Mouse (Mus musculus) intestine, embryonic 16.5 days (tissue): ENCODE measurements around the gene Abhd16b. TPM values are rescaled to one million over a fixed set of nuclear protein-coding genes. Genes with fewer than 3 reads are reported as not detected.

ENCODE experiments used
- ATAC-seq: fragments of 200-750 bp; cut with Nextera tagmentation; 2 replicates; pipeline ENCODE4 v1.8.0; 2017; ENCODE audit warnings: moderate TSS enrichment, moderate library complexity
- H3K27ac ChIP-seq: fragments of 300-500 bp; sonication (generic); 2 replicates; pipeline ENCODE4 v1.5.1; 2014; ENCODE audit warnings: mild to moderate bottlenecking, low read length
- H3K27me3 ChIP-seq: fragments of 300-500 bp; sonication (generic); replicated peaks from 2 replicates; pipeline ENCODE4 v1.6.1; 2014; ENCODE audit warnings: low read length, control low read depth, mixed read lengths; ENCODE audit not compliant: control insufficient read depth, insufficient read depth
- H3K36me3 ChIP-seq: fragments of 300-500 bp; sonication (generic); 2 replicates; pipeline ENCODE4 v1.6.1; 2014; ENCODE audit warnings: low read length, control low read depth; ENCODE audit not compliant: control insufficient read depth, insufficient read depth
- H3K4me1 ChIP-seq: fragments of 300-500 bp; sonication (generic); 2 replicates; pipeline ENCODE4 v1.6.1; 2014; ENCODE audit warnings: low read length, control low read depth, mixed read lengths; ENCODE audit not compliant: control insufficient read depth, insufficient read depth
- H3K4me2 ChIP-seq: fragments of 300-500 bp; sonication (generic); 2 replicates; pipeline ENCODE4 v1.6.1; 2014; ENCODE audit warnings: low read depth, low read length, control low read depth
- H3K4me3 ChIP-seq: fragments of 300-500 bp; sonication (generic); 2 replicates; pipeline ENCODE4 v1.5.1; 2014; ENCODE audit warnings: mild to moderate bottlenecking, low read length
- H3K9ac ChIP-seq: fragments of 300-500 bp; sonication (generic); 2 replicates; pipeline ENCODE4 v1.6.1; 2014; ENCODE audit warnings: low read depth, low read length
- H3K9me3 ChIP-seq: fragments of 300-500 bp; sonication (generic); 2 replicates; pipeline ENCODE4 v1.6.1; 2016; ENCODE audit warnings: low read length, control low read depth; ENCODE audit not compliant: control insufficient read depth
- WGBS: fragments of 180-500 bp; shearing (Covaris S2); extraction: QIAGEN DNeasy Blood & Tissue Kit; methylation state at CpG from one replicate; pipeline ENCODE4 v1.1.7; 2014; 5-methylcytosine and 5-hydroxymethylcytosine counted together
- polyA plus RNA-seq: library from polyadenylated mRNA; unstranded; fragments of >200 nt; fragmentation: Nextera tagmentation; extraction: Ambion mirVana; gene quantifications from 2 replicates; pipeline ENCODE4 v1.2.1, GENCODE M21; 2015

Gene Abhd16b
- polyA plus RNA-seq, 1 experiment from 2014 or later, result 0.10 TPM

DNA sequence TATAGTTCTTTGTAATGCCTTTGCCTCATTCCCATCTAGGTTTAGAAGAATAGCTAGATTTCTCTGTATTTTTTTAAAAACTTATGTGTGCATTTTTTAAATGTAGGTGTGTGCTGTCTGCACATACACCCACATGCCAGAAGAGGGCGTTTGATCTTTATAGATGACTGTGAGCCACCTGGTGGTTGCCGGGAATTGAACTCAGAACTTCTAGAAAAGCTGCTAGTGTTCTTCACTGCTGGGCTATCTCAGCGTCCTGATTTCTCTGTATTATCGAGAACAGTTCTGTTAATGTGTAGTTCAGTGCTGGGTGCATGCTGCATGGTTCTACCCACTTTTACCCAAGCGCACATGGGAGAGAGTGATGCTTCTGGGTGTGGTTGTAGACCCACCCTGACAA, 29.8 kb downstream of the Abhd16b start:
- 0 out of 2 replicates have a peak, but pooled peaks cover 2% of the 10 kb centered on the region for H3K36me3 ChIP-seq
- H3K9me3 ChIP-seq, result no peaks in the 10 kb centered on the region
- no peak overlapping the region for H3K27ac ChIP-seq
- 72% methylated on average over 5 of the region's 5 CpGs for WGBS
- no peak for ATAC-seq
- H3K9ac ChIP-seq, result no peak overlapping the region
- H3K4me1 ChIP-seq, result peaks cover 22% of the 10 kb centered on the region
- H3K4me2 ChIP-seq, result no peak overlapping the region
- no peak overlapping the region for H3K4me3 ChIP-seq
- H3K27me3 ChIP-seq, result no peaks in the 10 kb centered on the region

DNA sequence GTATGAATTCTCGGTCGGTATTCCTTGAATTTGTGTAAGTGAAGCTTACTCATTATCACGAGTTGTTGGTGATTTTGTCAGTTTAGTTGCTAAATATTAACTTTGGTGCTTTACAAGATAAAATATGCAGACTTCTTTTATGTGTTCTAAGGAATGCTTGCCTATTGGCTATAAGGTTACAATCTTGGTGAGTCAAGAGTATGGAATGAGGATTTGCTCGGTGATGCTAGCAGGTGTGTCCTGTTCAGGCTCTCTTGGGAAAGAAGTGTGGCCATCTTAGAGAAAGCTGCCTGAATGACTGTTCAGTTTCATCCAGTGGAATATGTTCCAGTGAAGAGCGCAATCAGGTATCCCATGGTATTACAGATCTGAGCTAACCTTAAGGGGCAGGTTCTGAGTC, 32.5 kb downstream of the Abhd16b start:
- no peak overlapping the region; the same call in 1 of the 2 replicates for H3K4me2 ChIP-seq
- ATAC-seq, result peak; percentile 88
- 58% methylated on average over 5 of the region's 5 CpGs for WGBS

DNA sequence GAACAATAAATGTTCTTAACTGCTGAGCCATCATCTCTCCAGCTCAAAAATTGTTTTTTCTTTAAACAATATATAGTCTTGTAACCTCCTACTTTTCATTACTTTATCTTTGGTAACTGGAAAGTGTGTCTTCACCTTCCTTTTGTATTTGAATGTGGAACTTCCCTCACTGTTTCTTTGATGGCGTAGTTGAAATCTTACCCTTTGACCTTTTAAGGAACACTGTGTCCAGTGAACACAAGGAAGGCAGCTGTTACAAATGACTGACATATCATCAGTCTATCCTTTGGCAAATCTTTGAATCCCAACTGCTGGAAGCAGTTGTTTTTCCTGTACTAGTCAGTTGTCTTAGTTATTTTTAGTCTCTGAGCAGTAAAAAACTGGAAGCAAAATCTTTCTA, 36.1 kb downstream of the Abhd16b start:
- H3K4me2 ChIP-seq, result no peak overlapping the region
- no peak overlapping the region for H3K9ac ChIP-seq
- no peak for ATAC-seq
- H3K27me3 ChIP-seq, result no peaks in the 10 kb centered on the region
- H3K27ac ChIP-seq, result no peak overlapping the region
- WGBS, result 82% methylated on average over 1 of the region's 1 CpGs
- peaks cover 6% of the 10 kb centered on the region for H3K4me1 ChIP-seq
- no peaks in the 10 kb centered on the region for H3K9me3 ChIP-seq
- H3K36me3 ChIP-seq, result peaks cover 14% of the 10 kb centered on the region; the same call in 1 of the 2 replicates
- no peak overlapping the region for H3K4me3 ChIP-seq

More for the DNA sequence above, 32.5 kb downstream of the Abhd16b start:
- Histone ChIP-seq H3K36me3 (peaks cover 11% of the 10 kb centered on the region; the same call in 1 of the 2 replicates), H3K27ac (peak overlapping the region; percentile 84), H3K9me3 (no peaks in the 10 kb centered on the region), H3K4me3 (no peak overlapping the region; the same call in 1 of the 2 replicates), H3K4me1 (peaks cover 20% of the 10 kb centered on the region), H3K27me3 (no peaks in the 10 kb centered on the region), H3K9ac (no peak overlapping the region)

DNA sequence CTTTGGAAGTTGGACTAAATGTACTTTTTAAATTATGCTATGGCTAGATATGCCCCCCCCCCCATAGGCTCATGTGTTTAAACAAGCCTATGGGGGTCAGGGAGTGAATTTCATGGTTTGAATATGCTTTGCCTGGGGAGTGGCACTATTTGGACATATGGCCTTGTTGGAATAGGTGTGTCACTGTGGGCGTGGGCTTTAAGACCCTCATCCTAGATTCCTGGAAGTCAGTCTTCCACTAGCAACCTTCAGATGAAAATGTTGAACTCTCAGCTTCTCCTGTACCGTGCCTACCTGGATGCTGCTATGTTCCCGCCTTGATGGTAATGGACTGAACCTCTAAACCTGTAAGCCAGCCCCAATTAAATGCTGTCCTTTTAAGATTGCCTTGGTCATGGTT, 39.6 kb downstream of the Abhd16b start:
- no peak for ATAC-seq
- WGBS, result 91% methylated on average over 3 of the region's 3 CpGs

DNA sequence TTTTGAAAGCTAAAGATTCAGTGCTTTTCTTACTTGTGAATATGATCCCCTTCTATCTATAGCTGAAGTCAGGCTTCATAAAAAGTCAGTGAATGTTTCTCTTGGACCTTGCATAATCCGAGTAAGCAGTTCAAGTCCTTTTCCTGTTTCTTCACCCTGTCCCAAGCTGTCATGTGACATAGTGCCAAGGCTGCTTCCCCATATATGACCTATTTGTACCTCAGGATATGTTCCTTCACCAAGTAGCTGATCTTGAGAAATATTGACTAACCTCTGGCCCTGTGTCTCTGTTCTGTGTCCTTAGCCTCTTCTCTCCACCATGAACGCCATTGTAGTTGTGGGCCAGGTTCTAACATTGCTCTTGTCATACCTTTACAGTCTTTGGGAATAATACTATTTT, 43.4 kb downstream of the Abhd16b start:
- Histone ChIP-seq H3K4me3 (no peak overlapping the region), H3K27me3 (no peaks in the 10 kb centered on the region), H3K9me3 (no peaks in the 10 kb centered on the region), H3K27ac (no peak overlapping the region), H3K4me1 (0 out of 2 replicates have a peak, but pooled peaks cover 4% of the 10 kb centered on the region), H3K4me2 (no peak overlapping the region), H3K9ac (no peak overlapping the region), H3K36me3 (0 out of 2 replicates have a peak, but pooled peaks cover 3% of the 10 kb centered on the region)
- WGBS, result 77% methylated on average over 2 of the region's 2 CpGs
- no peak for ATAC-seq

More for the DNA sequence above, 39.6 kb downstream of the Abhd16b start:
- Histone ChIP-seq H3K4me3 (no peak overlapping the region), H3K4me1 (0 out of 2 replicates have a peak, but pooled peaks cover 2% of the 10 kb centered on the region), H3K27ac (no peak overlapping the region), H3K9ac (no peak overlapping the region), H3K27me3 (no peaks in the 10 kb centered on the region), H3K36me3 (peaks cover 14% of the 10 kb centered on the region; the same call in 1 of the 2 replicates), H3K4me2 (no peak overlapping the region), H3K9me3 (no peaks in the 10 kb centered on the region)

DNA sequence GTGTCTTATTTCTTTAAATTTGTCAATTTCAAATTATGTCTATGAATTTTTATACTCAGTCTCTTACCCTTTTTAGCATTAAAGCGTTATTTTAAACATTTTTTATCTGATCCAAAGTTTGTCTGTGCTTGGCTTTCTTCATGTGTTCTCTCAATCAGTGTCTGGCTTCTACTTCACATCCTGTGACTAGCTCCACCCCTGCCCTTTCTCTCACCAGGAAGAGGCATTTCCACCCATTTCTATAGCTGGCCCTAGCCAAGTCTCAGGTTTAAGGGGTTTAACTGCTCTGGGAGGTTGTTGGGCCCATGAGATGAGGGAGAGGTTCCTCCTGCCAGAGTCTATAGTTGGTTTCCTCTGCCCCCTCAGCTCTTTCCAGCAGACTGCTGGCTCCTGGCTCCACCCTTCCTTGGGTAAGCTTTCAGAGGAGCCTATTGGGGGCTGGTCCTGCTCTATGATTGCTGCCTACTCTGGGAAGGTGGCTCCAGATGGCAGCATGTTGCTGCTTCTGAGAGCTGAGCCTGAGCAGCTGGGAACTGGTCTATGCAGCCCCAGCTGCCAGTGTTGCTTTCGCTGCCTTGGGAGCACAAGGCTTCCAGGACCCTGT, 44.5 kb downstream of the Abhd16b start:
- Histone ChIP-seq H3K27me3 (no peaks in the 10 kb centered on the region), H3K9me3 (no peaks in the 10 kb centered on the region), H3K36me3 (no peaks in the 10 kb centered on the region), H3K9ac (peak overlapping the region; percentile 25; the same call in 1 of the 2 replicates), H3K4me2 (no peak overlapping the region), H3K4me3 (no peak overlapping the region), H3K4me1 (0 out of 2 replicates have a peak, but pooled peaks cover 4% of the 10 kb centered on the region), H3K27ac (no peak overlapping the region)
- ATAC-seq, result peak; percentile 80
- WGBS, result 66% methylated on average over 2 of the region's 2 CpGs

- Histone ChIP-seq H3K4me3 (no peak overlapping the region), H3K36me3 (peaks cover 5% of the 10 kb centered on the region; the same call in 1 of the 2 replicates), H3K27ac (no peak overlapping the region), H3K9ac (no peak overlapping the region), H3K4me1 (0 out of 2 replicates have a peak, but pooled peaks cover 4% of the 10 kb centered on the region), H3K9me3 (no peaks in the 10 kb centered on the region), H3K27me3 (no peaks in the 10 kb centered on the region), H3K4me2 (no peak overlapping the region)
- 85% methylated on average over 6 of the region's 6 CpGs for WGBS
- ATAC-seq, result no peak
Observed at GRCm38 (mm10) chr2:181541761-181542380, 48.9 kb downstream of the Abhd16b start.

Other genes with a start within 250 kb of the Abhd16b start
- gene Gmeb2, start 205.2 kb upstream of the Abhd16b start, polyA plus RNA-seq, result 11.7 and 12.9 TPM in 2 replicates
- 36.3 and 40.2 TPM in 2 replicates for gene Stmn3, start 178.7 kb upstream of the Abhd16b start, polyA plus RNA-seq
- gene Rtel1, start 173.5 kb upstream of the Abhd16b start, polyA plus RNA-seq, result 31.0 and 32.0 TPM in 2 replicates
- 36.9 and 38.5 TPM in 2 replicates for gene Zgpat, start 128.3 kb upstream of the Abhd16b start, polyA plus RNA-seq
- 52.5 and 54.0 TPM in 2 replicates for gene Arfrp1, start 127.8 kb upstream of the Abhd16b start, polyA plus RNA-seq
- gene Lime1, start 113.1 kb upstream of the Abhd16b start, polyA plus RNA-seq, result 16.3 and 16.8 TPM in 2 replicates
- gene Zbtb46, start 33.8 kb upstream of the Abhd16b start, polyA plus RNA-seq, result 6.1 and 6.5 TPM in 2 replicates
- 122 and 134 TPM in 2 replicates for gene Tpd52l2, start 3.9 kb downstream of the Abhd16b start, polyA plus RNA-seq
- 73.5 and 74.1 TPM in 2 replicates for gene Dnajc5, start 27.3 kb downstream of the Abhd16b start, polyA plus RNA-seq
- gene Uckl1, start 91.7 kb downstream of the Abhd16b start, polyA plus RNA-seq, result 75.0 and 78.0 TPM in 2 replicates
- gene Prpf6, start 98.7 kb downstream of the Abhd16b start, polyA plus RNA-seq, result 52.2 and 52.7 TPM in 2 replicates
- gene Zfp512b, start 99.6 kb downstream of the Abhd16b start, polyA plus RNA-seq, result 20.5 and 20.9 TPM in 2 replicates
- 23.9 TPM in 2 replicates for gene Samd10, start 106.0 kb downstream of the Abhd16b start, polyA plus RNA-seq
- 2.2 and 3.0 TPM in 2 replicates for gene Gm29797, start 163.8 kb downstream of the Abhd16b start, polyA plus RNA-seq
- 28.9 and 30.1 TPM in 2 replicates for gene Sox18, start 178.4 kb downstream of the Abhd16b start, polyA plus RNA-seq
- gene Tcea2, start 187.1 kb downstream of the Abhd16b start, polyA plus RNA-seq, result 15.1 and 16.4 TPM in 2 replicates
- gene Rgs19, start 200.8 kb downstream of the Abhd16b start, polyA plus RNA-seq, result 36.1 and 39.6 TPM in 2 replicates
- gene Lkaaear1, start 205.2 kb downstream of the Abhd16b start, polyA plus RNA-seq, result not detected in 2 replicates
- 1.2 and 1.7 TPM in 2 replicates for gene Oprl1, start 221.8 kb downstream of the Abhd16b start, polyA plus RNA-seq